Mouse (Mus musculus) small intestine, adult 2 months (tissue): ENCODE results near the gene Secisbp2. TPM values are rescaled to one million over a fixed set of nuclear protein-coding genes. Genes with fewer than 3 reads are reported as not detected.

Experiments
- H3K27ac ChIP-seq: fragments of 200-500 bp; 2 replicates; pipeline ENCODE4 v1.5.1; 2012; ENCODE audit warnings: low read depth, low read length, control low read depth, inconsistent platforms; ENCODE audit not compliant: insufficient read depth
- H3K27me3 ChIP-seq: fragments of 200-500 bp; 2 replicates; pipeline ENCODE4 v1.6.1; 2012; ENCODE audit warnings: mild to moderate bottlenecking, moderate library complexity, low read length, inconsistent platforms; ENCODE audit not compliant: control insufficient read depth, insufficient read depth
- H3K36me3 ChIP-seq: fragments of 200-500 bp; 2 replicates; pipeline ENCODE4 v1.6.1; 2012; ENCODE audit warnings: mild to moderate bottlenecking, low read length, control low read depth, inconsistent platforms; ENCODE audit not compliant: control insufficient read depth, insufficient read depth
- H3K4me1 ChIP-seq: fragments of 200-500 bp; 2 replicates; pipeline ENCODE4 v1.6.1; 2012; ENCODE audit warnings: low read length, inconsistent platforms, mixed read lengths; ENCODE audit not compliant: control insufficient read depth, insufficient read depth, insufficient read length
- H3K4me3 ChIP-seq: fragments of 200-500 bp; 2 replicates; pipeline ENCODE4 v1.5.1; 2012; ENCODE audit warnings: low read depth, mild to moderate bottlenecking, control low read depth, inconsistent platforms, low read length, moderate library complexity
- CTCF ChIP-seq: fragments of 200-500 bp; IDR thresholded peaks from 2 replicates; pipeline ENCODE4 v1.5.1; 2012; ENCODE audit warnings: low read depth, mild to moderate bottlenecking, control low read depth, inconsistent platforms, low read length, moderate library complexity, mixed read lengths; ENCODE audit not compliant: insufficient replicate concordance, insufficient read length; ENCODE audit errors: extremely low read depth
- POLR2A ChIP-seq: fragments of 200-500 bp; IDR thresholded peaks from 2 replicates; pipeline ENCODE4 v1.6.1; 2012; ENCODE audit warnings: low read depth, mild to moderate bottlenecking, control low read depth, inconsistent platforms, low read length, moderate library complexity
- WGBS: fragments of 180-500 bp; shearing (Covaris S2); methylation state at CpG from one replicate; pipeline ENCODE4 v1.1.7; 2018; 5-methylcytosine and 5-hydroxymethylcytosine counted together
- polyA plus RNA-seq: library from polyadenylated mRNA; depleted of rRNA; stranded (reverse); fragments of >200 nt; gene quantifications from 2 replicates; pipeline ENCODE4 v1.2.3, GENCODE M21; 2012

Gene Secisbp2
- polyA plus RNA-seq, 1 experiment, result 15.3 TPM

GRCm38 (mm10) chr13:51723114-51723513 lies 71.6 kb downstream of the Secisbp2 start:
- Histone ChIP-seq H3K36me3 (peaks cover 4% of the 10 kb centered on the region), H3K27me3 (no peaks in the 10 kb centered on the region), H3K4me3 (no peak overlapping the region), H3K4me1 (no peaks in the 10 kb centered on the region), H3K27ac (no peak overlapping the region)
- TF ChIP-seq CTCF (no peak), POLR2A (no peak)
- 78% methylated on average over 5 of the region's 5 CpGs for WGBS

GRCm38 (mm10) chr13:51724566-51724965 lies 73.1 kb downstream of the Secisbp2 start:
- Histone ChIP-seq H3K4me1 (no peaks in the 10 kb centered on the region), H3K4me3 (no peak overlapping the region), H3K36me3 (peaks cover 2% of the 10 kb centered on the region; the same call in 1 of the 2 replicates), H3K27ac (no peak overlapping the region), H3K27me3 (no peaks in the 10 kb centered on the region)
- 84% methylated on average over 6 of the region's 6 CpGs for WGBS
- no peak for TF ChIP-seq CTCF
- TF ChIP-seq POLR2A, result no peak

- H3K27me3 ChIP-seq, result no peaks in the 10 kb centered on the region
- H3K4me1 ChIP-seq, result 0 out of 2 replicates have a peak, but pooled peaks cover 2% of the 10 kb centered on the region
- 91% methylated on average over 7 of the region's 7 CpGs for WGBS
- no peak overlapping the region for H3K27ac ChIP-seq
- no peak overlapping the region for H3K4me3 ChIP-seq
- H3K36me3 ChIP-seq, result no peaks in the 10 kb centered on the region; the same call in 1 of the 2 replicates
- TF ChIP-seq POLR2A (no peak), CTCF (no peak)
Measured at GRCm38 (mm10) chr13:51725446-51725845, 73.9 kb downstream of the Secisbp2 start.

- TF ChIP-seq CTCF, result no peak
- TF ChIP-seq POLR2A, result no peak
- no peak overlapping the region for H3K27ac ChIP-seq
- no peaks in the 10 kb centered on the region for H3K27me3 ChIP-seq
- H3K4me3 ChIP-seq, result no peak overlapping the region
- H3K4me1 ChIP-seq, result 0 out of 2 replicates have a peak, but pooled peaks cover 3% of the 10 kb centered on the region
- H3K36me3 ChIP-seq, result no peaks in the 10 kb centered on the region; the same call in 1 of the 2 replicates
- WGBS, result 57% methylated on average over 8 of the region's 8 CpGs
Measured at GRCm38 (mm10) chr13:51725926-51726574, 74.6 kb downstream of the Secisbp2 start.

- Histone ChIP-seq H3K27me3 (no peaks in the 10 kb centered on the region), H3K36me3 (no peaks in the 10 kb centered on the region), H3K4me1 (peaks cover 4% of the 10 kb centered on the region; the same call in 1 of the 2 replicates), H3K4me3 (no peak overlapping the region), H3K27ac (no peak overlapping the region)
- WGBS, result 82% methylated on average over 7 of the region's 7 CpGs
- TF ChIP-seq POLR2A, result no peak
- no peak for TF ChIP-seq CTCF
Measured at GRCm38 (mm10) chr13:51727364-51727763, 75.9 kb downstream of the Secisbp2 start.

GRCm38 (mm10) chr13:51729887-51730361 lies 78.4 kb downstream of the Secisbp2 start:
- Histone ChIP-seq H3K36me3 (no peaks in the 10 kb centered on the region), H3K27me3 (no peaks in the 10 kb centered on the region), H3K4me3 (no peak overlapping the region), H3K27ac (no peak overlapping the region), H3K4me1 (peaks cover 4% of the 10 kb centered on the region)
- 42% methylated on average over 4 of the region's 4 CpGs for WGBS
- TF ChIP-seq CTCF, result no peak
- TF ChIP-seq POLR2A, result no peak

- TF ChIP-seq POLR2A (no peak), CTCF (no peak)
- H3K27ac ChIP-seq, result no peak overlapping the region
- no peaks in the 10 kb centered on the region for H3K27me3 ChIP-seq
- no peaks in the 10 kb centered on the region for H3K36me3 ChIP-seq
- no peak overlapping the region for H3K4me3 ChIP-seq
- H3K4me1 ChIP-seq, result peaks cover 10% of the 10 kb centered on the region
- WGBS, result 91% methylated on average over 7 of the region's 7 CpGs
Measured at GRCm38 (mm10) chr13:51731474-51731873, 80.0 kb downstream of the Secisbp2 start.
